Mouse (Mus musculus) lung, postnatal 0 days (tissue): Measurements from ENCODE around the gene Ppp2r2c.

Source experiments
- CTCF ChIP-seq: IDR thresholded peaks from 2 replicates; pipeline ENCODE4 v1.5.1; 2016; ENCODE audit warnings: antibody characterized with exemption, mild to moderate bottlenecking
- EP300 ChIP-seq: IDR thresholded peaks from 2 replicates; pipeline ENCODE4 v1.6.1; 2016; ENCODE audit warnings: antibody characterized with exemption, mild to moderate bottlenecking, control low read depth

- TF ChIP-seq EP300 (no peak), CTCF (no peak)
Measured at GRCm38 (mm10) chr5:36869578-36870236, 1.4 kb downstream of the Ppp2r2c start.
